Mouse (Mus musculus) forebrain, embryonic 12.5 days (tissue): ENCODE measurements around the gene H2-DMb1. TPM values are rescaled to one million over a fixed set of nuclear protein-coding genes. Genes with fewer than 3 reads are reported as not detected.
A peak's percentile ranks its signal among the peaks of the same experiment; 100 is the strongest.

Source experiments
- ATAC-seq: fragments of 200-750 bp; cut with Nextera tagmentation; 2 replicates; pipeline ENCODE4 v1.8.0; 2017; ENCODE audit warnings: moderate TSS enrichment; ENCODE audit not compliant: low FRiP score
- H3K27ac ChIP-seq: fragments of 300-500 bp; sonication (generic); 2 replicates; pipeline ENCODE4 v1.5.1; 2016; ENCODE audit warnings: mild to moderate bottlenecking
- H3K27me3 ChIP-seq: fragments of 300-500 bp; sonication (generic); 2 replicates; pipeline ENCODE4 v1.6.1; 2016; ENCODE audit warnings: mild to moderate bottlenecking
- H3K36me3 ChIP-seq: fragments of 300-500 bp; sonication (generic); replicated peaks from 2 replicates; pipeline ENCODE4 v1.6.1; 2016; ENCODE audit warnings: mild to moderate bottlenecking
- H3K4me1 ChIP-seq: fragments of 300-500 bp; sonication (generic); 2 replicates; pipeline ENCODE4 v1.6.1; 2016
- H3K4me2 ChIP-seq: fragments of 300-500 bp; sonication (generic); 2 replicates; pipeline ENCODE4 v1.6.1; 2016; ENCODE audit warnings: mild to moderate bottlenecking, moderate library complexity
- H3K4me3 ChIP-seq: fragments of 300-500 bp; sonication (generic); replicated peaks from 2 replicates; pipeline ENCODE4 v1.5.1; 2016; ENCODE audit warnings: mild to moderate bottlenecking
- H3K9ac ChIP-seq: fragments of 300-500 bp; sonication (generic); 2 replicates; pipeline ENCODE4 v1.6.1; 2016; ENCODE audit warnings: mild to moderate bottlenecking
- H3K9me3 ChIP-seq: fragments of 300-500 bp; sonication (generic); 2 replicates; pipeline ENCODE4 v1.6.1; 2016
- WGBS: fragments of 180-500 bp; shearing (Covaris S2); methylation state at CpG from one replicate; pipeline ENCODE4 v1.1.7; 2016; 5-methylcytosine and 5-hydroxymethylcytosine counted together
- polyA plus RNA-seq: library from polyadenylated mRNA; unstranded; fragments of >200 nt; fragmentation: Nextera tagmentation; extraction: Ambion mirVana; gene quantifications from 2 replicates; pipeline ENCODE4 v1.2.1, GENCODE M21; 2016

H2-DMb1 gene
- polyA plus RNA-seq, 1 experiment from 2014 or later: 0.38 TPM

DNA sequence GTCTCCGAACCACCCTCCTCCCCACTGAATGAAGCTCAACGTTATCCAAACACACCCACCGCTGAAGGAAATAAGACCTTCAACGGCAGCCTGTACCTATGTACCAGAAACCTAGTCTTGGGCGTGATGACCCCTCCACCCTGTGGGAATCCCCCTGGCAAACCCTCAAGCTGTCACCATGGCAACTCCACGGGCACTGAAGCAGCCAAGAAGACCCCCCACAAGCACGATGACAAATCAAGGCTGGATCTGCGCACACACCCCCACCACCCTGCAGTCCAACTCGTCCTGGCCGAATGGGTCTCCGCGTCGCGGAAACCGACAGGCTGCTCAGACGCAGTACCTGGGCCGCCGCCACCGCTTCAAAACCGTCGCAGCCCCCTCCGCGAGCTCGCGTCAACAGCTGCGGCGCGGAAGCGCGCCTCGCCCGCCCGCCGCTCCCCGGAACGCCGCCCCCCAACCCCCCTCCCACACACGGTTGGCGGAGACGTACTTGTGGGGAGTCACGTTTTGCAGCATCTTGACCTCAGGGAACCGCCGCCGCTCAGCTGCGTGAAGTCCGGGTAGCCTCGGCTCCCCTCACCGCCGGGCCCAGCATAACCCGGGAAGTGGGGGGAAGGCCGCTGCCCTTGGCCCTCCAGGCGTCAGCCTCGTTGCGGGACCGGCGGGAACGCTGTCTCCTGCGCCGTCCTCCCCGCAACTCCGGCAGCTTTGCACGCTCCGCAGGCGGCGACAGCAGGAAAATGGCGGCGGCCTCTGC is 34.6 kb upstream of the H2-DMb1 start:
- Histone ChIP-seq H3K36me3 (peaks cover 52% of the 10 kb centered on the region), H3K9ac (peak overlapping the region; percentile 98), H3K4me2 (peak overlapping the region; percentile 99), H3K27ac (peak overlapping the region; percentile 100), H3K9me3 (no peaks in the 10 kb centered on the region), H3K27me3 (no peaks in the 10 kb centered on the region), H3K4me1 (peaks cover 29% of the 10 kb centered on the region), H3K4me3 (peak overlapping the region; percentile 99)
- ATAC-seq: no peak
- WGBS: 2% methylated on average over 67 of the region's 67 CpGs

DNA sequence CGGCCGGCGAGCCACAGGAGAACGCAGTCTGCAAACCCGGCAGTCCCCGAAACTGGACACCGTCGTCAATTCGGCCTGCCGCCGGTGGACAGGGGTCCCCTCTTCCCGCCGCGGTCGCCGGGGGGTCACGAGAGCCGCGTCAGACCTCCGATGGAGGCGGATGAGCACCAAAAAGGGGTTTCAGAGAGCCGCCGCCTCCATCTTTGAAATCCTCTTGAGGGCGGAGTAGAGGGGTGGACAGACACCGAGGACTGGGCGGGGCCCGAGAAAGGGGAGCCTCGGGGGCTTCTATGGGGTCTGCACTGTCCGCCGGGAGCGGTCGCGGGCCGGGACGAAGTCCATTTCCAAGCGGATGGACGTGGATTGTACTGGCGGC is 34.0 kb upstream of the H2-DMb1 start:
- Histone ChIP-seq H3K4me2 (peak overlapping the region; percentile 99), H3K9ac (peak overlapping the region; percentile 98), H3K27me3 (no peaks in the 10 kb centered on the region), H3K9me3 (no peaks in the 10 kb centered on the region), H3K36me3 (peaks cover 46% of the 10 kb centered on the region), H3K27ac (peak overlapping the region; percentile 100), H3K4me3 (peak overlapping the region; percentile 99), H3K4me1 (peaks cover 35% of the 10 kb centered on the region)
- ATAC-seq: no peak; the same call in 1 of the 2 replicates
- under 1% methylated on average over 30 of the region's 38 CpGs for WGBS

DNA sequence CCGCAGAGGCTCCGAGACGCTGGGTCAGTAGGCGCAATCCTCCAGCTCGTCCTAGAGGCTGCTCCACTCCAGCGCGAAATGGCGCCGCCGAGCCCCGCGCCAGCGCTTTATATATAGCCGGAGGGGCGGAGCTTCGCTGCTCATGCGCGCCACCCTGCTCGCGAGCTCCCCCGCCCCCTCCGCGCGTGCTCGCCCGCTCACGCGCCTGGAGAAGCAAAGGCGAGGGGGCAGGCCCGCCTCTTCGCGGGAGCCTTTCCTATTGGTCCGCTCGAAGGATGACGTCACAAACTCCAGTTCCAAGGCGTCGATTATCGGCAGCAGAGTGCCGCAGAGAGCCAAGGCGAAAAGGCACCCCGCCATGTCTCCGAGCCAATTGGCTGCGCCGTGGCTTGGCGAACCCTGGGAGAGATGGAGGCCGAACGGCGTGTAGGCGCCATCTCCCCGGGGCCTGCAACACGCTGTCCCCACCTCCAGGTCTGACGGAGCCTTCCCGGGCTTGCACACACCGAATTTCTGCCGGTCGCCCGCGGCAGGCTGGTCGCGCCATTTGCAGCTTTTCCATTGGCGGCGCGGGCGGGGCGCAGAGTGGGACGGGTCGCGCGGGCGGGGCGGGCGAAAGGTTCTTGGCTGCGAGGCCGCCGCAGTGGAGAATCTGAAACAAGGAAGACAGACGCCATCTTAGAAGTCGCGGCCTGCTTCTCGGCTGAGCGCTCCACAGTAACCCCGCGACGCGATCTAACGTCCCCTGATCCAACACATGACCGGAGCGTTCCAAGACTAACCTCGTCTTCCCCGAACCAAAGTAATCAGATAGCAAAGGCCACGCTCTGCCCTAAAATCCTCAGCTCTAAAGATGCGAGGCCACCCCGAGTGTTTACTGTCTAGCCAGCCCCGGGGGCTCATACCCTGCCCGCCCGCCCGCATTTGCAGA is 33.4 kb upstream of the H2-DMb1 start, which contains the start of gene H2-DMa:
Gene H2-DMa (plus strand): TSS at position 293 of the 931 bp plus-strand sequence.
- WGBS: under 1% methylated on average over 96 of the region's 96 CpGs
- Histone ChIP-seq H3K4me3 (peak within 1 kb of the TSS; percentile 99), H3K27ac (peak within 1 kb of the TSS; percentile 100), H3K9ac (peak within 1 kb of the TSS; percentile 98), H3K4me1 (peaks cover 37% of the 10 kb centered on the region), H3K9me3 (no peaks in the 10 kb centered on the region), H3K27me3 (no peaks in the 10 kb centered on the region), H3K4me2 (peak within 1 kb of the TSS; percentile 99), H3K36me3 (peaks cover 40% of the 10 kb centered on the region)
- peak; percentile 81 for ATAC-seq

DNA sequence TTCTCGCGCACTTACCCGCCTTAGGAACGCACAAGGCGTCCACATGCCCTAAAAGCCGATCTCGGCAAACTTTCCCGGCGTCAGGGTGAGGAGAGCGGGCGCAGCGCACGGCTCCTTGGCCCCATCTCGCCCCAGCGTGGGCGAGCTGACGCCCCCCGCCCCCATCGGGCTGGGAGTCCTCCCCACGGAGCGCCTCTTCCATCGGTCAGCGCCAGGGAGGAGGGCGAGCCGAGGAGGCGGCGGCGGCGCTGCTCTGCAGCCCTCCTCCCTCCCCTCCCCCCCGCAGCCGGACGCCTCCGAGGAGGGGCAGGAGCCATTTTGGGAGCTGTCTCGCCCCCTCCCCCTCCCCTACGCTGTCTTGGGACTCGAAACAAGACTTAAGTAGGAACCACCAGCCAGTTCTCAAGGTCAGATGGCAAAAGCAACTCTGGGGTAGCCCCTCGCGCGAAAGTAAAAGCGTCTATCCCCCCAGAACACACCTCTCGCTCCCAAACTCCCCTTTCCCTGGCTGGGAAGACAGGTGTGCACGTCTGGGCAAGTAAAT is 32.6 kb upstream of the H2-DMb1 start:
- Histone ChIP-seq H3K9ac (peak overlapping the region; percentile 93), H3K9me3 (no peaks in the 10 kb centered on the region), H3K4me1 (peaks cover 34% of the 10 kb centered on the region), H3K36me3 (peaks cover 33% of the 10 kb centered on the region), H3K4me3 (peak overlapping the region; percentile 99), H3K4me2 (peak overlapping the region; percentile 99), H3K27me3 (no peaks in the 10 kb centered on the region), H3K27ac (peak overlapping the region; percentile 100)
- under 1% methylated on average over 32 of the region's 42 CpGs for WGBS
- peak; percentile 22 for ATAC-seq

DNA sequence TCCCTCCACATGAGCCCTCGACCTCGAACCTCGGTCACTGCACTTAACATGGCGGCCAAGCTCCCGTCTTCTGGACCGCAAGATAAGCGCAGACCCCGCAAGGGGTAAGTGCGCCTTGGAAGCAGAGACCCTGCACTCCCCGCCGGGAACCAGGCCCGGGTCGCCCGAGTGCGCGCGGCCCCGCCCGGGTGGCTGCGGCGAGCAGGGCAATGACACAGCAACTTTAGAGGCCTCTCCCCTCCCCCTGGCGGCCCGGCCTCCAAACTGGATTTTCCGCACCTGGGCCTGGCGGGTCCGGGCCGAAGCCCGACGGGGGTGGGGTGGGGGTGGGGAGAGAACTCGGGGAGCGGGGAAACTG is 32.1 kb upstream of the H2-DMb1 start:
- ATAC-seq: 0 out of 2 replicates have a peak, but pooled peaks have one; percentile 9
- H3K4me1 ChIP-seq: peaks cover 28% of the 10 kb centered on the region
- under 1% methylated on average over 26 of the region's 31 CpGs for WGBS
- H3K27ac ChIP-seq: peak overlapping the region; percentile 100
- no peaks in the 10 kb centered on the region for H3K9me3 ChIP-seq
- H3K9ac ChIP-seq: peak overlapping the region; percentile 93
- no peaks in the 10 kb centered on the region for H3K27me3 ChIP-seq
- H3K4me2 ChIP-seq: peak overlapping the region; percentile 99
- peaks cover 27% of the 10 kb centered on the region for H3K36me3 ChIP-seq
- peak overlapping the region; percentile 99 for H3K4me3 ChIP-seq

DNA sequence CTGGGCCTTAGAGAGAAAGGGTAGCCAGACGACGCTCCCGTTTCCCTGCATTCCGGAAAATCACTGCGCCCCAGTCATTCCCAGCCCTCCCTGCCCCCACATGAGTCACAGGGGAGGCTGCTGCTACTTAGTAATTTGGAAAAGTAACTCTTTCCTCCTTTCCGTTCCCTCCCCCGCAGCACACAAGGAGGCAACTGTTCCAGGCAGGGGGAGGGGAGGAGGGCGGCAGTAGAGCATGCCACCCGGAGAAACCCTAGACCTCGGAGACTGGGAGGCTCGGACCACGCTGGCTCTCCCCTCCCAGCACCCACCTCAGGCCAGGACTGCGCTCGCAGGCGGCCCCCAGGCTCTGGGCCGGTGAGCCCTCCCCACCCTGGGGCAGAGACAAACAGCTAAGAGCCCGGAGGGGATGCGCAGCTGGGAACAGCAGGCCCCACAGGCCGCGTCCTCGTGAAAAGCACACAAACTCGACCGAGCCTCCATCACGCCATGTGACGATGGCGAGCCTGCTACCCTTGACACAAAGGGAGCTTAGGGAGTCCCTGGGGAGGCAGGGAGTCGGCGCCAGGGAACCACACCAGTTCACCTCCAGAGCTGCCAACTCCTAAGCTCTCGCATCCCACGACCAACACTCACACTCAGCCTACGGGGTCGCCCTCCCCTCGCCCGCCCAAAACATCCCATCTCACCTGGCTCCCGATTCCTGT is 31.5 kb upstream of the H2-DMb1 start:
- Histone ChIP-seq H3K27me3 (no peaks in the 10 kb centered on the region), H3K9ac (peak overlapping the region; percentile 93), H3K36me3 (peaks cover 24% of the 10 kb centered on the region), H3K9me3 (no peaks in the 10 kb centered on the region), H3K4me1 (peaks cover 24% of the 10 kb centered on the region), H3K4me3 (peak overlapping the region; percentile 99), H3K4me2 (peak overlapping the region; percentile 99), H3K27ac (peak overlapping the region; percentile 100)
- 0% methylated on average over 33 of the region's 35 CpGs for WGBS
- ATAC-seq: peak; percentile 22

DNA sequence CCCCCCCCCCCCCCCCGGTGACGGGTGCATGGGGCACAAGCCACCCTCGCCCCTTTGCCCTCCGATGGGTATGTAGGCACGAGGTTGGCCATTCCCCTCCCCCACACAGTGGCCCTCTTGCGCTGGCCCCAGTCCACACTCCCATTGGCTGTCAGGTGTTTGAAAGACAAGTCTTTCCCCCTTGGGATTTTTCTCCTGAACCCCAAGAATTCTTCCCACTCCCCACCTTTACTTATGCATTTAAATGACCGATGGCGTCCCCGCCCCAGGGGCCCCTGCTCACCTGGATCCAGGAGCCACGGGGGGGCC is 31.0 kb upstream of the H2-DMb1 start:
- Histone ChIP-seq H3K4me1 (peaks cover 19% of the 10 kb centered on the region), H3K27me3 (peaks cover under 1% of the 10 kb centered on the region; the same call in 1 of the 2 replicates), H3K27ac (peak overlapping the region; percentile 100), H3K4me2 (peak overlapping the region; percentile 99), H3K9ac (peak overlapping the region; percentile 93), H3K9me3 (no peaks in the 10 kb centered on the region), H3K36me3 (peaks cover 19% of the 10 kb centered on the region), H3K4me3 (peak overlapping the region; percentile 99)
- 8% methylated on average over 7 of the region's 10 CpGs for WGBS
- ATAC-seq: peak; percentile 15; the same call in 1 of the 2 replicates

DNA sequence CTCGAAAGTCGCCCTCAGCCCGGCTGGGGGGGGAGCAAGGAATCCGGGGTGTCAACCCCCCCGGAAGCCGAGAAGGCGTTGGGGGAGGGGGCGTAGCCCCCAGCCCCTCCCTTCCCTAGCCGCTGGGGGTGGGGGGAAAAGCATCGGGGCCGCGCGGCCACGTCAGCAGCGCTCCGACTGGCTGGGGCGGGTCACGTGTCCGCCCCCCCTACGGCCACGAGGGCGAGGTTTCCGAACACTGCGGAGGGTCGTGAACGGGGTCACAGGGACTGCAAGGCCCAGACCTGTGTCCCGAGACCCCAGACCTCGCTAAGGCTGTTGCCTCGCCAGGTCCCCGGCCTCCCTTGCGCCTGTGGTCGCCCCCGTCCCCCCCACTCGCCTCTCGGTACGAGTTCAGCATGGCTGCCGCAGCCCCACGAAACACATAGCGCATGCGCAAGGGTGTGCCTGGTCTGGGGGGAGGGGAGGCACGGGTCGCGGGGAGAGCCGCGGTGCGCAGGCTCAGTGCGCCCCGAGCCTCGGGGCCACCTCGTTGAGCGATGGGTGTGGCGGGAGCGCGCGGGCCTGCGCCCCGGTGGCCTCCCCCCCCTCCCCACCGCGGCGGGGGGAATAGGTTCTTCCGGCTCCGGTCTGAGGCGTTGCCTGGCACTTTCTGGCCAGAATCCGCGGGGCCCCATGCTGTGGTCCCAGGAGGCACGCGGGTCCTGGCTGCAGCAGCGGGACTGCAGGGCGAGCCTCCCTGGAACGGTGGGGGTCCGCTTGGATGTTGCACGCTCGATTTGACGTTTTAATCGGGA is 30.5 kb upstream of the H2-DMb1 start, which contains the start of gene Brd2:
Gene Brd2 (minus strand): TSS at position 447 of the 797 bp plus-strand sequence.
- H3K4me3 ChIP-seq: peak within 1 kb of the TSS; percentile 99
- H3K4me2 ChIP-seq: peak within 1 kb of the TSS; percentile 99
- H3K4me1 ChIP-seq: peaks cover 19% of the 10 kb centered on the region
- no peaks in the 10 kb centered on the region for H3K9me3 ChIP-seq
- peaks cover 6% of the 10 kb centered on the region; the same call in 1 of the 2 replicates for H3K27me3 ChIP-seq
- H3K27ac ChIP-seq: peak within 1 kb of the TSS; percentile 100
- ATAC-seq: peak; percentile 59
- peak within 1 kb of the TSS; percentile 93 for H3K9ac ChIP-seq
- H3K36me3 ChIP-seq: peaks cover 14% of the 10 kb centered on the region
- WGBS: under 1% methylated on average over 73 of the region's 75 CpGs

DNA sequence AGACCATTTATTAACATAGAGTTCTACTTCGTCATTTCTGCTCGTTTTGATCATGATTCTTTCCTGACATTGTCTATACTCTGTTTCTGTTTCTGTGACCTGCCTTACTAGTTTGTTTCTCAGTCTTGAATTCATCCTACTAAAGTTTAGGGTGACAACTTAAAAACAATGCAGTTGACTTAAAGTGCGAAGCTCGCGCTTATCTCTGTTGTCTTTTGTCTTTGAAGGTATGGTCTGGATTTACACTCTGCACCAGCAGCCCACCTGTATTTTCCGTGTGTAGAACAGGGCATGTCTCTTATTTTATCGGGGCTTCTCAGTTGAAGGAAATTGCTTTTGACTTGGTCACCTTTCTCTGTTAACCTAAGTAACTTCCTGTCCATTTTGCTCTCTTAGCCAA is 29.8 kb upstream of the H2-DMb1 start:
- Histone ChIP-seq H3K27ac (peak overlapping the region; percentile 100), H3K27me3 (peaks cover 12% of the 10 kb centered on the region; the same call in 1 of the 2 replicates), H3K4me2 (peak overlapping the region; percentile 99), H3K4me1 (peaks cover 22% of the 10 kb centered on the region), H3K4me3 (peak overlapping the region; percentile 99), H3K9me3 (no peaks in the 10 kb centered on the region), H3K9ac (peak overlapping the region; percentile 93), H3K36me3 (peaks cover 7% of the 10 kb centered on the region)
- 2% methylated on average over 7 of the region's 7 CpGs for WGBS
- ATAC-seq: no peak

DNA sequence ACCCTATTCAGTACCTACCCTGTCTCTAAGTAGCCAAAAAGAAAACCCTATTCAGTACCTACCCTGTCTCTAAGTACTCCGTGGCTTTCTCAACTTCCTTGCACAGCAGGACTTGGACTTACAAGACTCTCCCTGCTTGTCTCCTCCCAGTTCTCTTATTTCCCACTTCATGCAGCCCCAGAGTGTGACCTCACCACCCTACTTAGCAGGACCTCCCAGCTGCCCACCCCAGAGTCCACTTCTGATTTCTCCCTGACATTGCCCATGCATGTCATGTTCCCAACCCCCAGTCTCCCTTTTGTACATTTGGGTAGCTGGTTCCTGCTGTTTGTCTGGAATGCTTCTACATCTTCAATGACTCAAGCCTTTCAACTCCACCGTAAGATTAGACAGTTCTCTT is 29.4 kb upstream of the H2-DMb1 start:
- no peak for ATAC-seq
- H3K9me3 ChIP-seq: no peaks in the 10 kb centered on the region
- H3K4me3 ChIP-seq: peak overlapping the region; percentile 99
- H3K27ac ChIP-seq: peak overlapping the region; percentile 100
- 8% methylated on average over 2 of the region's 2 CpGs for WGBS
- H3K9ac ChIP-seq: peak overlapping the region; percentile 93
- peaks cover 3% of the 10 kb centered on the region for H3K36me3 ChIP-seq
- peaks cover 16% of the 10 kb centered on the region; the same call in 1 of the 2 replicates for H3K27me3 ChIP-seq
- peaks cover 26% of the 10 kb centered on the region for H3K4me1 ChIP-seq
- peak overlapping the region; percentile 99 for H3K4me2 ChIP-seq

DNA sequence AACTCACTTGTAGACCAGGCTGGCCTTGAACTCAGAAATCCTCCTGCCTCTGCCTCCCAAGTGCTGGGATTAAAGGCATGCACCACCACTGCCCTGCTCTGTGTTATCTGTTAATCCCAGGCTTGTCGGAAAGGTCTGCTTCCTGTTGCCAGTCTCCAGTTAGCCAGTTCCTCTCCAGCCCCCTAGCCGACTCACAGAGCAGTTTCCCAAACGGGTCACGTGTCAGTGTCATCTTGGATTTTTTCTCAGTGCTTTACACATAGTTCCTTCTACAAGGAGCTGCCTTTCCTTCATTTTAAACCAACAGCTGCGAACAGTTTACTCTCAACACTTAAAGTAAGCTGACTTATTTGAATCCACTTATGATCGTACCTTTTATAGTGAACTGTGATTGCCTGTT is 28.2 kb upstream of the H2-DMb1 start:
- WGBS: 92% methylated on average over 6 of the region's 6 CpGs
- Histone ChIP-seq H3K27me3 (peaks cover 26% of the 10 kb centered on the region), H3K36me3 (no peaks in the 10 kb centered on the region), H3K4me2 (no peak overlapping the region), H3K9me3 (no peaks in the 10 kb centered on the region), H3K9ac (no peak overlapping the region), H3K27ac (no peak overlapping the region), H3K4me1 (peaks cover 34% of the 10 kb centered on the region), H3K4me3 (no peak overlapping the region)
- ATAC-seq: no peak
